Mouse (Mus musculus) midbrain, embryonic 10.5 days (tissue): ENCODE data around the gene Prmt3. TPM values are rescaled to one million over a fixed set of nuclear protein-coding genes. Genes with fewer than 3 reads are reported as not detected.

Source experiments
- DNase-seq: peaks from one replicate; pipeline ENCODE4 v3.0.0-alpha.2; 2017; ENCODE audit warnings: low spot score
- H3K27ac ChIP-seq: fragments of 300-500 bp; sonication (generic); replicated peaks from 2 replicates; pipeline ENCODE4 v1.5.1; 2016; ENCODE audit warnings: mild to moderate bottlenecking
- H3K27me3 ChIP-seq: fragments of 300-500 bp; sonication (generic); 2 replicates; pipeline ENCODE4 v1.6.1; 2016; ENCODE audit warnings: low read depth, mild to moderate bottlenecking; ENCODE audit not compliant: poor library complexity, severe bottlenecking
- H3K36me3 ChIP-seq: fragments of 300-500 bp; sonication (generic); 2 replicates; pipeline ENCODE4 v1.6.1; 2016; ENCODE audit warnings: mild to moderate bottlenecking, moderate library complexity
- H3K4me1 ChIP-seq: fragments of 300-500 bp; sonication (generic); 2 replicates; pipeline ENCODE4 v1.6.1; 2016
- H3K4me3 ChIP-seq: fragments of 300-500 bp; sonication (generic); 2 replicates; pipeline ENCODE4 v1.5.1; 2016; ENCODE audit warnings: mild to moderate bottlenecking, moderate library complexity
- H3K9me3 ChIP-seq: fragments of 300-500 bp; sonication (generic); replicated peaks from 2 replicates; pipeline ENCODE4 v1.6.1; 2016; ENCODE audit warnings: mild to moderate bottlenecking
- WGBS: fragments of 180-500 bp; shearing (Covaris S2); methylation state at CpG from one replicate; pipeline ENCODE4 v1.1.7; 2016; 5-methylcytosine and 5-hydroxymethylcytosine counted together
- polyA plus RNA-seq: library from polyadenylated mRNA; unstranded; fragments of >200 nt; fragmentation: Nextera tagmentation; extraction: Ambion mirVana; gene quantifications from 2 replicates; pipeline ENCODE4 v1.2.1, GENCODE M21; 2016

The Prmt3 gene
- polyA plus RNA-seq, 1 experiment from 2014 or later, result 81.2 TPM

- peaks cover 19% of the 10 kb centered on the region for H3K4me1 ChIP-seq
- WGBS, result 48% methylated on average over 13 of the region's 13 CpGs
- no peaks in the 10 kb centered on the region for H3K9me3 ChIP-seq
- no peak overlapping the region for H3K27ac ChIP-seq
- H3K4me3 ChIP-seq, result no peak overlapping the region
- H3K36me3 ChIP-seq, result no peaks in the 10 kb centered on the region
- peaks cover 27% of the 10 kb centered on the region for H3K27me3 ChIP-seq
- DNase-seq, result no peak
Observed at GRCm38 (mm10) chr7:49879051-49879450, 100.9 kb downstream of the Prmt3 start.

GRCm38 (mm10) chr7:49879998-49880707, 102.0 kb downstream of the Prmt3 start:
- DNase-seq, result no peak
- H3K9me3 ChIP-seq, result no peaks in the 10 kb centered on the region
- H3K27ac ChIP-seq, result no peak overlapping the region
- peaks cover 19% of the 10 kb centered on the region for H3K4me1 ChIP-seq
- H3K27me3 ChIP-seq, result peaks cover 27% of the 10 kb centered on the region
- H3K4me3 ChIP-seq, result no peak overlapping the region
- H3K36me3 ChIP-seq, result no peaks in the 10 kb centered on the region
- WGBS, result 86% methylated on average over 8 of the region's 8 CpGs

GRCm38 (mm10) chr7:49882288-49882687, 104.1 kb downstream of the Prmt3 start:
- H3K4me3 ChIP-seq, result no peak overlapping the region
- no peaks in the 10 kb centered on the region for H3K9me3 ChIP-seq
- H3K4me1 ChIP-seq, result peaks cover 24% of the 10 kb centered on the region
- DNase-seq, result no peak
- 50% methylated on average over 4 of the region's 4 CpGs for WGBS
- H3K27ac ChIP-seq, result no peak overlapping the region
- H3K36me3 ChIP-seq, result no peaks in the 10 kb centered on the region
- peaks cover 27% of the 10 kb centered on the region for H3K27me3 ChIP-seq

GRCm38 (mm10) chr7:49882694-49883389, 104.7 kb downstream of the Prmt3 start:
- peaks cover 27% of the 10 kb centered on the region for H3K27me3 ChIP-seq
- no peaks in the 10 kb centered on the region for H3K36me3 ChIP-seq
- H3K4me1 ChIP-seq, result peaks cover 24% of the 10 kb centered on the region
- H3K9me3 ChIP-seq, result no peaks in the 10 kb centered on the region
- DNase-seq, result no peak
- 31% methylated on average over 16 of the region's 16 CpGs for WGBS
- H3K4me3 ChIP-seq, result no peak overlapping the region
- H3K27ac ChIP-seq, result no peak overlapping the region

GRCm38 (mm10) chr7:49887776-49888390, 109.7 kb downstream of the Prmt3 start:
- Histone ChIP-seq H3K9me3 (no peaks in the 10 kb centered on the region), H3K36me3 (no peaks in the 10 kb centered on the region), H3K27me3 (no peaks in the 10 kb centered on the region), H3K4me1 (peaks cover 7% of the 10 kb centered on the region), H3K4me3 (no peak overlapping the region), H3K27ac (no peak overlapping the region)
- DNase-seq, result no peak
- 88% methylated on average over 2 of the region's 2 CpGs for WGBS

GRCm38 (mm10) chr7:49894786-49895185, 116.6 kb downstream of the Prmt3 start:
- no peak overlapping the region for H3K4me3 ChIP-seq
- no peak for DNase-seq
- WGBS, result 87% methylated on average over 2 of the region's 2 CpGs
- no peaks in the 10 kb centered on the region for H3K36me3 ChIP-seq
- H3K9me3 ChIP-seq, result no peaks in the 10 kb centered on the region
- H3K27ac ChIP-seq, result no peak overlapping the region
- H3K4me1 ChIP-seq, result no peaks in the 10 kb centered on the region
- no peaks in the 10 kb centered on the region for H3K27me3 ChIP-seq

- no peaks in the 10 kb centered on the region for H3K9me3 ChIP-seq
- H3K27me3 ChIP-seq, result no peaks in the 10 kb centered on the region
- 81% methylated on average over 6 of the region's 6 CpGs for WGBS
- H3K36me3 ChIP-seq, result no peaks in the 10 kb centered on the region
- DNase-seq, result no peak
- H3K4me1 ChIP-seq, result no peaks in the 10 kb centered on the region
- H3K27ac ChIP-seq, result no peak overlapping the region
- H3K4me3 ChIP-seq, result no peak overlapping the region
Observed at GRCm38 (mm10) chr7:49895296-49895695, 117.2 kb downstream of the Prmt3 start.

GRCm38 (mm10) chr7:49902003-49902552, 123.9 kb downstream of the Prmt3 start:
- H3K27ac ChIP-seq, result no peak overlapping the region
- no peaks in the 10 kb centered on the region for H3K36me3 ChIP-seq
- no peak for DNase-seq
- 44% methylated on average over 9 of the region's 9 CpGs for WGBS
- H3K4me3 ChIP-seq, result no peak overlapping the region
- H3K4me1 ChIP-seq, result peaks cover 7% of the 10 kb centered on the region
- peaks cover 65% of the 10 kb centered on the region for H3K27me3 ChIP-seq
- no peaks in the 10 kb centered on the region for H3K9me3 ChIP-seq

- Histone ChIP-seq H3K4me3 (peak overlapping the region; percentile 42), H3K27ac (no peak overlapping the region), H3K9me3 (no peaks in the 10 kb centered on the region), H3K4me1 (peaks cover 35% of the 10 kb centered on the region), H3K36me3 (no peaks in the 10 kb centered on the region), H3K27me3 (peaks cover 100% of the 10 kb centered on the region)
- 2% methylated on average over 28 of the region's 28 CpGs for WGBS
- no peak for DNase-seq
Observed at GRCm38 (mm10) chr7:49907191-49908171, 129.3 kb downstream of the Prmt3 start.

Other genes starting within 250 kb of the Prmt3 start
- gene Dbx1, start 141.5 kb upstream of the Prmt3 start, polyA plus RNA-seq, result 168 and 188 TPM in 2 replicates
- gene Htatip2, start 19.2 kb upstream of the Prmt3 start, polyA plus RNA-seq, result 9.8 and 10.3 TPM in 2 replicates
- gene Slc6a5, start 131.8 kb downstream of the Prmt3 start, polyA plus RNA-seq, result not detected in 2 replicates
- gene Nell1, start 196.5 kb downstream of the Prmt3 start, polyA plus RNA-seq, result 0.54 and 1.5 TPM in 2 replicates